Mouse (Mus musculus): ENCODE measurements around the gene Nav2.

Gene Nav2

DNA sequence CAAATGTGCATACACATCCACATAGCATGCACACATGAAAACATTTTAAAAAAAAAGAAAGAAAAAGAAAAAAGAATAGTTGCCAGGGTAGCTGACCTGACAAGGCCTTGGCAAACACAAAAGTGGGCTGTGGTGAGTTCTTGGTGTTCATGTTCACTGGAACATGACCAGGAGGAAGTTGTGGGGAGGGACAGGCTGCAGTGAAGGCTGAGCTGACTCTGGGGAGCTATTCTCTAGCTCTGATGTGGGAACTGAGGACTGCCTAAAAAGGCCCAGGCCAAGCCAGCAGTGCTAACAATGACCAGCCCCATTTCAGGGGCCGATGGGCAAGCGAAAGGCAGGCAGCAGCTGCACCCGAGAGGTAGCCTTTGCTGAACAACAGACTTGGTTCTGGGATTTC is 388.6 kb downstream of the Nav2 start:
- DNase-seq: peak in 1 of 2 experiments; percentile 35

DNA sequence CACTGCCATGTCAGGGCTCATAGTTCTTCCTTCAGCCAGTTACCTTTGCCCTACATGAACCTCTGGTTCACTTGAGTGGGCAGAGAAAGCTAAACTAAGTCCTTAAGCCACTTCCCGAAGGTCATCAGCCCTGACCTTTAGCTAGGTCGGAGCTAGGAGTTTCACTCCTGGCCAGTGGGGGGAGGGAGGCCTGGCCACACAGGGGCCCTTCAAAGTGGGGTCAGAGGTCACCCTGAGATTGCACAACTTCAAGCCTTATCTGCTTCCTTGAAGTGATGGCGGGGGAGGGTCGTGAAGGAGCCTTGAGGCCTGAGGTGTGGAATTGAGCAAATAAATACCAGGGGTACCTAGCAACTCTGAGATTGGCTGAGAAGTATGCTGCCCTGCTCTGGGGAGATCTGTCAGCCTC is 389.9 kb downstream of the Nav2 start:
- DNase-seq: peak; percentile 77 to 78

DNA sequence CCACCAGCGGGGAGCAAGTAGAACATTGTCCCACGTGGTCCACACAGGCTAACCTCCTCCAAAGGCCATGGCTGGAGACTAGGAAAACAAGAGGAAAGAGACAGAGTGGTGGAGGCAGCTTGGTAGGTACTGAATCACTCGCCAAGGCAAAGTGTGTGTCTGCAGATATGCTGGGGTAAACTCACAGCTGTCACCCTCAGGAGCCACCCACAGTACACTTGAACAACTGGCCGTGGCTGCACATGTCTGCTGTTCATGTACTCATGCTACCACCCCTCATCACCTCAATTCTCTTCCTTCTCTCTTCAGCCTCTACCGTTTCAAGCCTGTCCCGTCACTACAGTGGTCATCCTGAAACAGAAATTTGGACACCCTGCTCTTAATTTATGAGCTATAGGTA is 393.0 kb downstream of the Nav2 start:
- DNase-seq: no peak

DNA sequence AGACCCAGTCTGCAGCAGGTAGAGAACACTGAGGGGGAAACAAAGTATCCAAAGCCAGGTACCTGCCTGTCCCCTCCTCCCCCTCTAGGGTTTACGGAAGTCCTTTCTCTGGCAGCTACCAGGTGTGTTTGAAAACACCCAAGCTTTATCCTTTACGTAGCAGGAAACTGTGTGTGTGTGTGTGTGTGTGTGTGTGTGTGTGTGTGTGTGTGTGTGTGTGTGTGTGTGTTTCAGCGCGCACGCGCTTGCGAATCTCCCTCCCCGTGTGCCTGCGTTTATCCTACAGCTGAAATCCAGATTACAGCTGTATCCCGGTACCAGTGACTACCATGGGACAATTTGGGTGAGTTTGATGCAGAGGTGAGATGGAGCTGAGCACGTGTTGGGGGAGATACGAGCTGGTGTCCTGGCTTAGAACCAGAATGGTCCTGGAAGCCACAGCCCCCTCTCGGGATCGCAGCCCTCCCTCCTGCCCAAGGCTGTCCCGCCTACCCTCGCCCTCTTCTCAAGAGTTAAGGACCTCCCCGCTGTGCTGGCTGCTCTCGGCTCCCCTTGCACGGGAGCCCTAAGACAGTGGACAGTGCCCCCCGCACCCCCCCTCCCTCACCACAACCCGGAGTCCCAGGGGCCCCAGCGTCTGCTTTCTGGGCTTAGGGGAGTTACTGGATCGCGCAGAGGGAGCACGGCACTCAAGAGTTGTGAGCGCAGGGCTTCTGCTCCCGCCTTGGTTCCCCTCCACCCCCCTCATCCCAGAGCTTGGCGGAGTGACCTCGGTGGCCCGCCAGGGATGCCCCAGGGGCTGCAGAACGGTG is 395.3 kb downstream of the Nav2 start:
- DNase-seq: no peak

DNA sequence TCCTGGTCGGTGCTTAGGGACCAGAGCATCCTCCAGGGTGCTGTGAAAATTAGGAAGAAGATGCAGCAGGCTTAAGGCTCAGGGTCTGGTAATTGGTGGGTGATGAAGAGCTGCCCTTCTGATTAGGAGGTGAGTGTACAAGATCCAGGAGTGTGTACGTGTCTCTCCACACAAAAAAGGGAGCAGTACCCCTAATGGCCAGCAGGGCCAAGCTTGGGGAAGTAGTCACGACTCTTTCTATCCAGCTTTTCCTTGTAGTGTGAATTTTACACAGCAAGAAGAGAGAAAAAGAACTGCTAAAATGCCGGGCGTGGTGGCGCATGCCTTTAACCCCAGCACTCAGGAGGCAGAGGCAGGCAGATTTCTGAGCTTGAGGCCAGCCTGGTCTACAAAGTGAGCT is 399.2 kb downstream of the Nav2 start:
- DNase-seq: no peak

DNA sequence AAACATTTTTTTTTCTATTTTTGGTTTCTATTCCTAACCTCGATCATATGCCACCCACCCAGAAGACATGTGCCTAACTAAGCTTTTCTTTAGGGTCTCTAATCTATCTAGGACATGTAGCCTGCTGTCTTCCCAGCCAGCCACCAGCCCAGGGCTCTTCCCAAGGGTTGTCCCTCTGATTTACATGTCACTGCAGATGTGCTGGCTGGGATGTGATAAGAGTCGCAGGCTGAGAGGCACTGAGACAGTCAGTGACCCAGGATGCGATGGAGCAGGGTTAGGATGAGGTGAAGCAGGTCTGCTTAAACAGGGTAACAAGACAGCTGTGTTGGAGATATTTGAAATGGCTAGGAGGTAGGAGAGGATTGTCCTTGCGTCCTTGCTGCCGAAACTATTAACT is 401.2 kb downstream of the Nav2 start:
- DNase-seq: no peak

DNA sequence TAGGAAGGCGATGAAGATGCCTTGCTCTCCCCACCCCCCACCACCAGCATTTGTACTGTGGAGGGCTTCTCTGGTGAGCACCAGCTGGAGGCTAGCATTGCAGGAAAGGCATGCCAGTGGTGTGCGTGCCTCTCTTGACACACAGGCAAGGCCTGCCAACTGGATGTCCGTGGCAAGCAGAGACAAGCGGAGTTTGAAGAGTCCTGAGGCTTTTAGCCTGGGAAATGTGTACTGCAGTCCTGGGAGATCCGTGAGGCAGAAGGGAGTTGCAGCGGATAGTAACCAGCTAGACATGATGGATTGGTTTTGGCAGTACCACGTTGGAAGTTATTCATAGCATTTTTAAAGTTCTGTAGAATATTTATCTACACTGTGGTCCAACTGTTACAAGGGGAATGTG is 405.4 kb downstream of the Nav2 start:
- DNase-seq: no peak

DNA sequence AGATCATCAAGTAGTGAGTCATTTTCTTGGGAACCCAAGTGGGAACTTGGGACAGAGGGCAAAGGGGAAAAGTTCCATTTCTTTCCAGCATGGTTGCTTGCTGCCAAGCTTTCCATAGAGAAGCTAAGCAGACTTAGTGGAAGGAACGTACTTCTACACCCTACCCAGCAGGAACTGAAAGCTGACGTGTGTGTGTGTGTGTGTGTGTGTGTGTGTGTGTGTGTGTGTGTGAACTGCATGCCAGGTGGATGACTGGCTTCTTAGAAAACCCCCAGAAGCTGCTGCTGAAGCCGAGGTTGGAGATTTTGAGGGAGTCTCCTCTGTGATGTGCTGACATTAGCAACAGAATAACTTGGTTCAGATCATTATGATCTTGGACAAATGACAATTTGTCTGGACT is 406.5 kb downstream of the Nav2 start:
- DNase-seq: no peak

DNA sequence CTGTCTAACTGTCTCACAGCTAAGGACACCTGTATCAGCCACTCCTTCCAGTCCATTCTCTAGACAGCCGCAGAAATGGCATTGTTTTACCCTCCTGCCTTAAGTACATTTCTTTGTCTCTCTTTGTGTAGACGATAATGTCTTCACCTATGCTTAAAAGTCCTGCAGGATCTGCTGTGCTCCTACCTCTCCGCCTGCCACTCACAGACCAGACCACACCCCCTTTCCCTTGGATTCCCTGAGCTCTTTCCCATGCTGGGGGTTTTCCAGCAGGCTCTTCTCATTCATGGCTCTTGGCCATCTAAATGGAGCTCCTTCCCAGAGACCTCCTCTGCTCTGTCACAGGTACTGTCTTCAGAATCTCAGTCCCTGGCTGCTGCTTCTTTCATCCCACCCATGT is 408.1 kb downstream of the Nav2 start:
- no peak for DNase-seq

DNA sequence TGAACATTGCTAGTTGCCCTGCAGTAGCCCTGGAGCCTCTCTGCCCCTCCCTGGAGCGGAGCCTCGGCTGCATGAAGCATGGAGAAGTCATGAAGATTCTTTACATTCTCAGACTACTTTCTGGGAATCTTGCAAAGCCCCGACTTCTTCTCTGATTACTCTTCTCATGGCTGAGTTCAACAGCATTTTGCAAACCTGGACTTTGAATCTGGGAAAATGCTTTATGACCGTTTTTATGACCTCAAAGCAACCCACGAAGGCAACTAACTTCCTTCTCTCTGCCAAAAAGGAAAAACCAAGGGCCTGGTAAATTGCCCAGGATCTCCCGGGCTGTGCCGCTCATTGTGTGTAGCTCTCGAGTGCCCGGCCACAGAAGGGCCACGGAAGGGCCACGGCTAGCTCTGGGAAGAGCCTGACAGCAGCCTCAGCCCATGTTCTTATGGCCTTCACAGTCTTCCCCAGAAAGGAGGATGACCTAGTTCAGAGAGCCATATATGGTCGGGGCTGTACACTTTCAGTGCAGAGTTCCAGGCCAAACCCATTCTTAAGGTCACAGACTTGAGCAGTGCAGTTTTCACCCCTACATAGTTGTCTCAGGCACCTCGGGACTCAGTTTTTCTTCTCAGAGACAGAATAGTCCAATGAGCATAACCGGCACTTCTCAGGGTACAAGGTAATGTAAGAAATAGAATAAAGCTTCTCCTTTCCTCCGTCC is 409.8 kb downstream of the Nav2 start:
- DNase-seq: no peak

DNA sequence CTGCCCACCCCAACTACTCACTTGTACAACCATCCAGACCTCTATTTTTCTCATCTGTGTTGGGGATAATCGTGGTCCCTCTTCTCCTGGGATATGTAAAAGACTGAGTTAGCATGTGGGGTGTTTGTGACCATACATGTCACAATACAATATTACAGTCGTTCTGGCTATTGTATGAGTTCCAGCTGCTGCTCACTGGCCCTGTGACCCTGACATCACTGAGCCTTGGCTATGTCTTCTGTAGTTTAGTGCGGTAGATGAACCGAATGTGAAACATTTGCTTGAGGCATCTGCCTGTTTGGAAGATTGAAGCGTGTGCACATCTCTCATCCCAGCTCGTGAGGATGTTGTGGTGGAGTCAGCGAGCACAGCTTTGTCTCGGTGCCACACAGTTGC is 410.4 kb downstream of the Nav2 start:
- no peak for DNase-seq

DNA sequence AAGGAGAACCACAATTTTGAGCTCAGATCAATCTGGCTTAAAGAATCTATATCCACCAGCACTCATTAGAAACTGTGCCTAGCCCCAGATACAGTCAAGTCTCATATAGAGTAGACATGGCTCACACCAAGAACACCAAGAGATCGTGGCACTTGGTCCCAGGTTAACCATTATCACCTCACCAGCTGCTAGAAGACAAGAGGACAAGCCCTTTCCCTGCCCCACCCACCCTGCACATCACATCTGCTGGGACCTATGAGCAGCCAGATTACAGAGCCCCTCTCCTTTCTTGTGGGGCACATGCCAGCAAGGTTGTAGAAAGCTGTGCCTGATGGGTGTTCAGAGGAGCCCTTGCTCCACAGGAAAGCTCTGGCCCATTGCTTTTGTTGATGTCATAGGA is 411.5 kb downstream of the Nav2 start:
- no peak for DNase-seq

DNA sequence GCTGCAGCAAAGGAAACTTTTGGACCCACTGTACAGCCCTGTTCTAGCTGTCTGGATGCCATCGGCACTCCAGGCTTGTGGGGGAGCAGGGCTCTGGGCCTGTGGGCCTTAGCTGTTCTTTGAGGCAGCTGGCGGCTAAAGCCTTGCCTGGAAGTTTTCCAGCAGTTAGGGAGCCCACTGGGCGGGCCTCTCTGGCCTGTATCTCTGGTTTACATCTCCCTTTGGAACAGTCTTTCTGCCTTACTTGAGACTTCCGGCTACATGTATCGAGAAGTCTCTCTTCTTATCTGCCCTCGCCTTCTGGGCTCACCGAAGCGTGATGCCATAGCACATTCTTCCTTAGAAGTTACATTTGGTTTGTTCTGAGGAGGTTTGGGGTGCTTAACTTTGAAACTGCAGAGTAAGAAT is 412.6 kb downstream of the Nav2 start:
- peak in 1 of 2 experiments; percentile 8 for DNase-seq

DNA sequence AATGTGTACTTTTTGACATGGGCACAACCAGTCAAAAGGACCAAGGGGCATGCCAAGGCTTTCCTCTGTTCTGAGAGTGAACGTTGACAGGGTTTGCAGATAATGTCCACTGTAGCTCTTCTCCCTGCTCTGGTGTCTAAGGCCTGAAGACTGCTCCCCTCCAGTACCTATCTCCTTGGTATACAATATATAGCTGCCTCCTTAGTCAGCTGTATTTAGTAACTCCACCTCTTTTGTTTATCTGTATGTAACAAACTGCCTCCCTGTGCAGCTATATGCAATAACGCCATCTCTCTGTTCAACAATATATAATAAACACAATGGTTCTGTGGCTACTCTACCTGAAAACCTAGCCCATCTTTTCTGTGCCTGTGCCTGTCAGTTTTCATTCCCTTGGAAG is 413.7 kb downstream of the Nav2 start:
- DNase-seq: no peak

DNA sequence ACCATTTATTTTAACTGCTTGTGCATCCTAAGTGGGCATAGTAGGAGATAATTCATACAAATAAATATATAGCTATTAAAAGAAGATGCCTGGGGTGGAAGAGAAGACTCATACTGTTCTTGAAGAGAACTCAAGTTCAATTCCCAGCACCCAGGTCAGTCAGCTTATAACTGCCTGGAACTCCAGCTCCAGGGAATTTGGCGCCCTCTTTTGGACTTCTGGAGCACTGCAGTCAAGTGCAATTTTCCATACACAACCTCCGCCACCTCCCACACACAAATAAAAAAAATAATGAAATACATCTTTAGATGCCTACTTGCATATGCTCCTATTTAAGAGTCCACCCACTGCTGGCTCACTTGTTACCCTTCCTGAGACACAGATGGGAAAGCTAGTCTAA is 416.1 kb downstream of the Nav2 start:
- no peak for DNase-seq

DNA sequence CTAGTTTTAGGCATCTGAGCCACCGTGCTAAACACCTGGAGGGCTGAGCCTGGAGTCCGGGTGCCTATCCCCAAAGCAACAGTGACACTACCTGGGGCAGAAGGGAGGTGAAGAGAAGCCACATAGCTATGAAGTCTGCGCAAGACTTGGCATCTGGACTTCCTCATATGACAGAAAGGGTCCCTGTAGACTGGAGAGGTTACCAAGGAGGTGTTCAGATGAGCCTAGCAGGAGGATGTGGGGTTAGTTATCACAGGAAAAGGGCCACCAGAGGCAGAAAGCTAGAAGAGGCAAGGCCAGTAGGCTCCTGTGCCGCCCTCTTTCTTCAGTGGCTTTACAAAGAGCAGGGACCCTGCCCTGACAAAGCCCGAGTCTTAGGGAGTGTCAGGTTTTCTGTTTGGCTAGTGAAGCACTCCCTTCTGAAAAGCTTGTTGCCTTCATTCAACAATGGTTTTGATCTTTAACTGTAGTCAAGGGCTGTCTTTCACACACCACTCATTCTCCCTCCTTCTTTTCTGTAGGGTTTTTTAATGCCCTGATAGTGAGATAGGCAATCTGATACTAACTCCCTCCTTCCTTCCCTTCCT is 417.7 kb downstream of the Nav2 start:
- no peak for DNase-seq

DNA sequence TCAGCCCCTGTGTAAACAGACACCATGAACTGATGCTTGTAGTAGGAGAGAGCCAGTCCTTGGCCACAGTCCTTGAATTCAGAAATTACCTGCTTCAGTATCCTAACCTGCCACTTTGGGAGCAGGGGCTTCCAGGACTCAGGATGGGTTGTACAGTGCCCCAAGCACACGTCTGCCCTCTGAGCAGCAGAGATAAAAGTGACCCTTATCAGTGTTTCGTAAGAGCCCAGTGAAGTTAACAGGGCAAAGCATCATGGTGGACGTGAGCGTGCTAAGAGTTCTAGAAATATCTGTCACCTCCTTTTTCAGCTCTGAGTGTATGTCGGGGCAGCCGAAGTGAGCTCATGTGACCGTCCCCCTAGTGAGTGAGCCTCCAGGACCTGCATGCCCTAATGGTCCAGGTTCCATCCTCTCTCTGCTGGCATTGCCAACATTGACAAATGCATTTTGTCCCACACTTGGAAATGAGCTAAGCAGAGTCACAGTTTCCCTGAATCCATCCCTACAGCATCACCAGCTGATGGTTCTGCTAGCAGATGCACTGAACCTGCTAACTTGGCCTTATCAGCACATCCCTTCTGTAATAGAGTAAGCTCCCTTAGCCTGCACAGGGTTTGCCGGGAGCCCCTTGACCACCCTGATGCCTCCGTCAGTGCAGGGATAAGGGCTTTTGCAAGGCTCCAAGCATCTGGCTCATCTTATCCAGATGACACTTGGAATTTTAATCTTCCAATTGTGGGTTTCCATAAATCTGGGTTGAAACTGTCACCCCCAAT is 418.6 kb downstream of the Nav2 start:
- DNase-seq: no peak

DNA sequence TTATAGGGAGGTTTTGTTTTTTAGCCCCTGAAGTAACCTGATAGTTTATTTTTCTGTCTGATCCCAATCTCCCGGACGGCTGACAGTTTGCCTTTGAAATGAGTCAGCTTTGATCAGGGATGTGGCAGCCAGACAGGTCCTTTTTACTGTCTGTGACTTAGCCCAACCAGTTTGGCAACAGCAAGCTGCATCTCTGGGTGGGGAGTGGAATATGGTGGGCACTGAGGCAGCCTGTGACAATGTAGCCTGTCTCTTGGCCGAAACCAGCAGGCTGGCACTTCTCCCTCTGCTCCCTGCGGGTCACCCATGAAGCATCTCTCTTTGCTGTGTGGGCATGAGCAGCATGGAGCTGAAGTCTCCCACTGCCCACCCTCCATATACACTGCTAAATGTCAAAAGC is 421.7 kb downstream of the Nav2 start:
- no peak for DNase-seq

DNA sequence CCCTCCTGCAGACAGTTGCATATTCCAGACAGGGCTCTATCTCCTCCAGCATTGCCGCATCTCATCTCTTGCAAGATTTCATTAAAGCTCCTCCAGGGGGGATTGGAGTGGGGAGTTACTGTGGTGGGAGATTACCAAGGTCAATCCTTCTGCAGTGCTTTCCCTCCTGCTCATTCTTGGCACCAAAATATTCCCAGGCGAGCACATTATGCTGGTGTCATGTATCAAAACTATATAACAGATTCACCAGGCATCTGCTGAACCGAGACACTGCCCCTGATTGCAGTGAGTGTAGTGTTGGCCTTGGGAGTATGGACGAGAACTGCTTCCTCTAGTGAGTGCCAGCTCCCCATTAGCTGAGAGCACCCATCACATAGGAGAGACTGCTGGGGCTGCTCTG is 423.4 kb downstream of the Nav2 start:
- DNase-seq: no peak

DNA sequence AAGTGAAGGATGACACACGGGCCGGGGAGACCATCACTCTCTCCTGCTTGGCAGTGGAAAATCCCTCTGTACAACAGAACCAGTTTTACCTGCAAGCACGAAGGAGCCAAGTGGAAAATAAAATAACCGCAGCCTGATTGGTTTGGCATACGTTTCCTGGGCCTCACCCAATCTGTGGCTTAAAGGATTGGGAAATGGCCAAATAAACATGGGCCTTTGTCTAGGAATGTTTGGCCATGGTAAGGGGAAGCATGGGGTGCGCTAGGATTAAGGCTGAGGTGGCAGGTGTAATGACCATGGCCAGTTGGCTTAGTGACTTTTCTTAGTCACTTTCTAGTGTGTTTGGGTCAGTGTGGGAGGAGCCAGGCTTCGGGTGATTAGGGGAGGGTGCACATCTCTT is 424.1 kb downstream of the Nav2 start:
- no peak for DNase-seq

DNA sequence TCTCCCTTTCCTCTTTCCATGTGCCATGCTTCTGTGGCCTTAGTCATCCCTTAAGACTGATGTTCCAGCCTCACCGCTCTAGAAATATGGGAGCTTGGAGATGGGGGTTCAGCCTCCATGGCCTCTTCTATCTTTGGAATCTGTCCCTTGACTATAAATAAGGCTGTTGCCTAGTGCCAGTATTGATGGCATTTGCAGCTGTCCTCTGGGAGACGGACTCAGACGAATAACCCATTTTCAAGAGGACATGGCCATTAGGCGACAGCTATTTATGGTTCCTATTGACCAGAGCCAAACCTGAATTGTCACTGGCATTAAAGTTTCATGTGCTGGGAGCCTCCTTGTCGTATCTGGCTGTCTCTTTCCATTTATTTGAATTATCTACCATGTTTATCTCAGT is 425.6 kb downstream of the Nav2 start:
- DNase-seq: no peak

DNA sequence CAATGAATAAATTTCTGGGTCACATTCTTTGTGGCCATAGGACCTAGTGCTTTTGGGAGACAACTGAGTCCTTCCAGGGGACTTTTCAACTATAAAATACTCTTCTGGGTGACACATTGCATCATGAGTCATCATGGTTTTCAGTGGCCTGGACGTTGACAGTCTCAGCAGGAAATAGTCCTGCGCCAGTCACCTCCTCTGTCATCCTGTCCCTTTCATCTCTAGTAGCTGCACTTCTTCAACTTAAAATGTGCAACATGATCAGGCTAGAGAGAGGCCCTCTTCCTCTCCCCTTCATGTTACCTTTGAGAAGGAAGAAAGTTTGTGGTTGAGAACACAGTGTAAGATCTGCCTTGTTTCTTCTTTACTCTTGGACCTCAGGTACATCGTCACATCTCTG is 426.5 kb downstream of the Nav2 start:
- no peak for DNase-seq

DNA sequence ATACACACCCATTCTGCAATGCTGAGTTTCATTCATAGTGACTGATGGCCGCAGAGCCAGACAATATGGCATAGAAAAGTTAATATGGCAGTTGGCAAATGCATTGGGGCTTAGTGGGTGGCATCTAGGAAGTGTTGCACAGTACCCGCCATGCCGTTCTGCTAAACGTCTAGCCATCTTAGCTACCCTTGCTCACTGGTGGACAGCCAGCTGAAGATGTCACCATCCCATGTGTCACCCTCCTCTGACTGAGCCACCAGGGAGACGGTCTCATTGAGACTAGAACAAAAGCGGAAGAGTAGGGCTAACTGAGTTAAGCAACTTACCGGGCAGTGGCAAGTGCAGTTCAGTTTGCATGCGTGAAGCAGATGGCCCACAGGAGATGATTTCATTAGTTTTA is 428.2 kb downstream of the Nav2 start:
- DNase-seq: no peak

All from kidney, postnatal 36 days (tissue).